Mouse (Mus musculus) hindbrain, embryonic 12.5 days (tissue): ENCODE measurements around the gene Abcb5. TPM values are rescaled to one million over a fixed set of nuclear protein-coding genes. Genes with fewer than 3 reads are reported as not detected.

Source experiments
- ATAC-seq: fragments of 200-750 bp; cut with Nextera tagmentation; 2 replicates; pipeline ENCODE4 v1.8.0; 2017; ENCODE audit warnings: moderate TSS enrichment; ENCODE audit not compliant: low FRiP score
- H3K27ac ChIP-seq: fragments of 300-500 bp; sonication (generic); 2 replicates; pipeline ENCODE4 v1.5.1; 2016; ENCODE audit warnings: mild to moderate bottlenecking
- H3K27me3 ChIP-seq: fragments of 300-500 bp; sonication (generic); 2 replicates; pipeline ENCODE4 v1.6.1; 2016; ENCODE audit warnings: mild to moderate bottlenecking
- H3K36me3 ChIP-seq: fragments of 300-500 bp; sonication (generic); 2 replicates; pipeline ENCODE4 v1.6.1; 2016; ENCODE audit warnings: mild to moderate bottlenecking
- H3K4me1 ChIP-seq: fragments of 300-500 bp; sonication (generic); 2 replicates; pipeline ENCODE4 v1.6.1; 2016
- H3K4me2 ChIP-seq: fragments of 300-500 bp; sonication (generic); replicated peaks from 2 replicates; pipeline ENCODE4 v1.6.1; 2016; ENCODE audit warnings: mild to moderate bottlenecking
- H3K4me3 ChIP-seq: fragments of 300-500 bp; sonication (generic); 2 replicates; pipeline ENCODE4 v1.5.1; 2016; ENCODE audit warnings: mild to moderate bottlenecking
- H3K9ac ChIP-seq: fragments of 300-500 bp; sonication (generic); 2 replicates; pipeline ENCODE4 v1.6.1; 2016; ENCODE audit warnings: mild to moderate bottlenecking, moderate library complexity
- H3K9me3 ChIP-seq: fragments of 300-500 bp; sonication (generic); replicated peaks from 2 replicates; pipeline ENCODE4 v1.6.1; 2016; ENCODE audit warnings: mild to moderate bottlenecking
- WGBS: fragments of 180-500 bp; shearing (Covaris S2); methylation state at CpG from one replicate; pipeline ENCODE4 v1.1.7; 2016; 5-methylcytosine and 5-hydroxymethylcytosine counted together
- polyA plus RNA-seq: library from polyadenylated mRNA; unstranded; fragments of >200 nt; fragmentation: Nextera tagmentation; extraction: Ambion mirVana; gene quantifications from 2 replicates; pipeline ENCODE4 v1.2.1, GENCODE M21; 2016

Gene Abcb5
- polyA plus RNA-seq, 1 experiment from 2014 or later: not detected

DNA sequence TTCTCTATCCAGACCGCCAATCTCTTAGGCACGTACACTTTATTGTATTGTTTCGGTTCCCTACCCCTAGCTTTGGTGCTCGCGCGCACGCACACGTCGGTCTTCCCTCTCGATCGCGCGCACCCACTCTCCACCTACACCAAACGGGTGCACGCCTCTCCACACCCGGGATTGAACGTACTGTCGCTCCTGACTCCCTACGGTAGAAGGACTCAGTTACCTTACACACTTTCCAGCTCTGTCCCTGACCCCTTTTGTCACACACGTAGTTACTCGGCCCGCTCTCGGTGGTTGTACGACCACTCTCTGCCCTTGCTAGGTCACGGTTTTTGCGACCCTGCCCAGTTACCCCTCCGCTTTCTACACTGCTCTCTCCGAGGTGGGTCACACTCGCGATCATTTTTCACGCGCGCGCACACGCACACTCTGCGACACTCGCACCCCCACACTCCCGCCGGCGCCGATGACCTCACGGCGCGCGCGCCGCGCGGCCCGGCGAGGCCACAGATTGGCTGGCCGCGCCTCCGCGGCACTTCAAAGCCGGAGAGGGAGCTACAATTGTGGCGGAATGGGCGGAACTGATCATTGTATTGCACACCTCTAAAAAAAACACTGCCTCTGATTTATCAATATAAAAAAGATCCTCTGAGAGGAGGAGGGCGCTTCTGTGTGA lies 119.4 kb downstream of the Abcb5 start:
- Histone ChIP-seq H3K4me2 (peak overlapping the region; percentile 63), H3K9me3 (no peaks in the 10 kb centered on the region), H3K4me3 (peak overlapping the region; percentile 45), H3K4me1 (peaks cover 27% of the 10 kb centered on the region), H3K27ac (0 out of 2 replicates have a peak overlapping the region, but pooled peaks have one; percentile 35), H3K9ac (peak overlapping the region; percentile 60), H3K27me3 (peaks cover 64% of the 10 kb centered on the region), H3K36me3 (no peaks in the 10 kb centered on the region)
- ATAC-seq: peak; percentile 62
- under 1% methylated on average over 59 of the region's 59 CpGs for WGBS

DNA sequence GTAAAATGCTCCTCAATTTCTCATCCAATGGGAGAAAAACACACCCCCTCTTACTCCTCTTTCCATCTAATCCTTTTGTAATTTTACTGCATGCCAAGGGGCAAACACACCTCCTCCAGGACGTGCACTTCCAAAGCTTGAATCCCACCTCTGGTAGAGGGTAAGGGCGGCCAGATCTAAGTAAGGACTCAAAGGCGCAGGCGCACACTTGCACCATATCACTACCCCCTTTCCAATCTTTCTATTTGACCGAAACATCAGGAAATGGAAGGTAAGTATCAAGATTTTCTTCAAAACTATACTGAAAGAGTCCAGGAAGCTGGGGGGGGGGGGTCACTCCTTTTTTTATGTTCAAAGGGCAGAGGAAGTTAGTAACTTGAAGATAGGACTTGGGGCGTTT lies 120.0 kb downstream of the Abcb5 start, which contains the start of gene Sp8:
Gene Sp8 (plus strand): TSS at position 109 of the 400 bp plus-strand sequence.
- H3K4me1 ChIP-seq: peaks cover 27% of the 10 kb centered on the region
- peak within 1 kb of the TSS; percentile 45 for H3K4me3 ChIP-seq
- H3K9me3 ChIP-seq: no peaks in the 10 kb centered on the region
- no peak for ATAC-seq
- peak within 1 kb of the TSS; percentile 60 for H3K9ac ChIP-seq
- peak within 1 kb of the TSS; percentile 63 for H3K4me2 ChIP-seq
- H3K27me3 ChIP-seq: peaks cover 67% of the 10 kb centered on the region
- 2% methylated on average over 6 of the region's 6 CpGs for WGBS
- H3K36me3 ChIP-seq: no peaks in the 10 kb centered on the region
- 0 out of 2 replicates have a peak within 1 kb of the TSS, but pooled peaks have one; percentile 35 for H3K27ac ChIP-seq

DNA sequence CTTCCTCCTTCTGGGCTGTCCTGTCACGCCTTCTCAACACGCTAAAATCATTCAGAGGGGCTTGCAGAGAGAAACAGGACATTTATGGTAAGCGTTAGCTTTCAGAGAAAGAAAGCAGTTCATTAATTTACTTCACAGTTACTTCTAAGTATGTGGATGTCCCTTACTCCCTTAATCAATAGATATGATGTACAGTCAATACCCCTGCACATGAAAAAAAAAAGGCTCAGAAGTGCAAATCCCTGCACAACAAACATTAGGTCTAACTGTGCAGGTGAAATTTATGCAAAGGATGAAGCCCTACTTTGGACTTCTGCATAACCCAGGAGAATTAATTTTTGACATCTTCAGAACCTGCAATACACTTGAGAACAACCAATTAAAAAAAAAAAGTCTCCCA lies 120.9 kb downstream of the Abcb5 start:
- Histone ChIP-seq H3K27ac (no peak overlapping the region), H3K27me3 (peaks cover 74% of the 10 kb centered on the region), H3K9me3 (no peaks in the 10 kb centered on the region), H3K4me3 (no peak overlapping the region), H3K9ac (no peak overlapping the region), H3K4me2 (no peak overlapping the region), H3K36me3 (no peaks in the 10 kb centered on the region), H3K4me1 (peaks cover 27% of the 10 kb centered on the region)
- no peak for ATAC-seq
- 4% methylated on average over 3 of the region's 3 CpGs for WGBS

DNA sequence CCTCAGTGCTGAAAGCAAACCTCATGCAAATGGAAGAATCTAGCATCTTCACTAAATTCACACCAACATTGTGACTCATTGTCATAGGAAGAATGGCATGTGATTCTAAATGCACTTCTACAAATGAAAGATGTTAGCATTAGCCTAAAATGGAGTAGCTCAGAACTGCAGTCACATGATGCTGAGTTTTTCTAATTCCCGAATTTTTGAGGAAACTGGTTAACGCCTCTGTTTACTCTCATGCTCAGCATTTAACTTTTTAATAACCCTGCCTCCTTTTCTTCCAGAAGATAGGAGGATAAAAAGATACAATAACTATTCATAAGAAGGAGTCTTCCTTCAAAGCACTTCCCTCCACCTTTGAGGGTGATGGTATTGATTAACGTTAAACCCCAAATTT lies 121.4 kb downstream of the Abcb5 start:
- H3K36me3 ChIP-seq: no peaks in the 10 kb centered on the region
- no peak overlapping the region for H3K4me3 ChIP-seq
- 8% methylated on average over 3 of the region's 3 CpGs for WGBS
- peaks cover 27% of the 10 kb centered on the region for H3K4me1 ChIP-seq
- no peaks in the 10 kb centered on the region for H3K9me3 ChIP-seq
- no peak overlapping the region for H3K9ac ChIP-seq
- H3K27me3 ChIP-seq: peaks cover 75% of the 10 kb centered on the region
- ATAC-seq: no peak
- no peak overlapping the region for H3K4me2 ChIP-seq
- no peak overlapping the region for H3K27ac ChIP-seq

DNA sequence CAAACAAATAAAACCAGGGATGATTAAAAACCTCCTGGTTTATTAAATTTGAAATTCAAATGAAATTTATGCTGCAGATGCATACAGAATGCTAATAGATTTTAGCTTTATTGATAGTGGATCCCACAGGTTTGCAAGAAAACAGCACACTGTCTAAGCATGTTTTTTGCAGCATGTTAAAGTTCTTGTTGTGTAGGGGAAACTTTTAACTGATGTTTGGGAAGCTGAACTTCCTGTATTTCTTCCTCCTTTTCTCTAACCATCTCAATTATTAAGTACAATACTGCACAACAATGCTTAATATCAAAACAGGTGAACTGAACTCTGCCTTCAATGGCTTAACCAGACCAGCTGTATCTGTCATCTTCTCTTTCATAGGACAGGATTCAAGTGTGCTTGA lies 122.1 kb downstream of the Abcb5 start:
- no peak for ATAC-seq
- peaks cover 21% of the 10 kb centered on the region for H3K4me1 ChIP-seq
- no peaks in the 10 kb centered on the region for H3K36me3 ChIP-seq
- no peaks in the 10 kb centered on the region for H3K9me3 ChIP-seq
- 0 out of 2 replicates have a peak overlapping the region, but pooled peaks have one; percentile 53 for H3K4me2 ChIP-seq
- H3K4me3 ChIP-seq: no peak overlapping the region
- H3K27me3 ChIP-seq: peaks cover 75% of the 10 kb centered on the region
- no peak overlapping the region for H3K9ac ChIP-seq
- no peak overlapping the region for H3K27ac ChIP-seq

DNA sequence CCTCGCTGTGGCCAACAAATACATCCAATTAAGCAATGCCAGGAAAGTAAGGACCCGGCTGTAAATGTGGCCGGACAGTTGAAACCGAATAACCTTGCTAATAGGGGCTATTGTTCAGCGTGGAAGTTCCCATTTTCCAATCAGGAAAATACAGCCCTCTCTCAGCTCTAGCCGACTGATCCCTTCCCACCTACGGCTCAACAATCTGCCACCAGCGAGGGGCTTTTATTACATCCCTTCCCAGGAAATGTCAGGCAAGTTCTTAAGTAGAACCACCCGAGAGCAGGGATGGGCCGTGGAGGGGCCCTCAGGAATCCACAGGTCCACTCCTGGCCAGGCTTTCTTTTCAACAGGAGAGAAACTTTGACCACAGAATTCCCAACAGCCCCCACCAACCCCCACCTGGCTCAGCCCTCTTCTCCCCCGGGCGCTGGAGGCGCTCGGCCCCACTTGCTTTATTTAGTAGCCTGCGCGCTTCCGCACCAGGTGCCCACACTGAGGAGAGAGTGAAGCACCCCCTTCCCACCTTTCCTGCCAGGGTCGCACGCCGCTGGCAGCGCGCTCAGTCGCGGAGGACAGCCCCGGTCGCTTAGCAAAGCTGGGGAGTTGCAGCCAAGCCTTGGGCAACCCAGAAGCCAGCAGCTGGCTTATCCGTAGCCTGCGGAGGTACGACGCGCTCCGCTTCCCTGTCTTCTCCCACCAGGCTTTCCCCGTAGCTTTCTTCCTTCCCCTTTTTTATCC lies 123.4 kb downstream of the Abcb5 start:
- no peaks in the 10 kb centered on the region for H3K9me3 ChIP-seq
- H3K4me2 ChIP-seq: peak overlapping the region; percentile 53
- H3K4me3 ChIP-seq: peak overlapping the region; percentile 30
- no peak overlapping the region for H3K27ac ChIP-seq
- peak overlapping the region; percentile 44; the same call in 1 of the 2 replicates for H3K9ac ChIP-seq
- WGBS: under 1% methylated on average over 33 of the region's 33 CpGs
- peak; percentile 18; the same call in 1 of the 2 replicates for ATAC-seq
- H3K4me1 ChIP-seq: peaks cover 12% of the 10 kb centered on the region
- no peaks in the 10 kb centered on the region for H3K36me3 ChIP-seq
- H3K27me3 ChIP-seq: peaks cover 74% of the 10 kb centered on the region

DNA sequence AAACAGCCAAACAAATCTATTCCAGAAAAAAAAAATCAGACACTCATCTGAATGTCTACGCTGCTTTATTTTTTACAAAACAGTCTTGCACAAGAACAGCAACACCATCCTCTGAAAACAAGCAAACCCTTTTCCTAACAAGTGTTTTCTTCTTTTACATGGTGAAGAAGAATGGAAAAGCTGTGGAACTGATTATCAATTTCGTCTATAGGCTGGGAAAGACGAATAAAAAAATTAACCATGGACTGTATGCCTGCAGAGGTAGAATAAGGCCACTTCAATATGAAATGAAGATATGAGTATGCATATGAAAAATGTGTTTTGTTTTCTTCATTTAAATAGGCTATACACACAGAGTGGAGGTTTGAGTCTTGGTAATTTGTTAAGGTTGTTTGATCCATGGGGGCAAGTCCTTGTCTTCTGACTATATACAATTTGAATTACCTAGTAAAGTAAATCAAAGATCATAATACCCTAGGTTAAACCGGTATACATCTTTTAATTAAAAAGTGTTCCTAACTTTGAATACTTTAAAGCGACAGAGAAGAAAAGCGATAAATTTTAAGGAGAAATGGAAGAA lies 124.2 kb downstream of the Abcb5 start:
- peaks cover 15% of the 10 kb centered on the region for H3K4me1 ChIP-seq

DNA sequence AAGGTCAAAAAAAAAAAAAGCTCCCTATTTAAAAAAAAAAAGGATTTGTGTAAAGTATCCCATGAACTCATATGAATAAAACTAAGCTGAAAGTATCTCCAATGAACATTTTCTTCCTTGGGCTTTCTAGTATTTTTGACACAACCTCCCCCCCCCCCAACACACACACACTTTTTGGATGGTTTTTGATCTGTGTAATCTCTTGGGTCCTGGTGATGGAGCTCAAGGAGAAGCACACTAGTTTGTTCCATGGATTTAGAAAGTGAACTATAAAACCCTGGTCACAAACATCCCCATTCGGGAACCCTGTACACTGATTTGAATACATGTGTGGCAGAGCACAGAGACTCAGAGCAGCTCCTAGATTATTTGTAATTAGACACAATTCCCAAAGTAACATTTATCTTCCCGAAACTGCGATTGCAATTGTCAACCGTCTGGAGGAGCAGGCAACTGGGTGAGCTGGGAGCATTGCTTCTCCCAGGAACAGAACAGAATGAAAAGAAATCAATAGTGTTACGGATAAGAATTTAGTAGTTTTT lies 124.8 kb downstream of the Abcb5 start:
- ATAC-seq: no peak
- H3K4me3 ChIP-seq: no peak overlapping the region
- no peak overlapping the region for H3K4me2 ChIP-seq
- no peaks in the 10 kb centered on the region for H3K36me3 ChIP-seq
- no peak overlapping the region for H3K9ac ChIP-seq
- no peak overlapping the region for H3K27ac ChIP-seq
- no peaks in the 10 kb centered on the region for H3K9me3 ChIP-seq
- 5% methylated on average over 5 of the region's 5 CpGs for whole genome bisulfite sequencing
- H3K4me1 ChIP-seq: peaks cover 10% of the 10 kb centered on the region
- H3K27me3 ChIP-seq: peaks cover 74% of the 10 kb centered on the region

More for the DNA sequence above, 124.2 kb downstream of the Abcb5 start:
- ATAC-seq: no peak
- WGBS: 9% methylated on average over 6 of the region's 6 CpGs
- Histone ChIP-seq H3K27ac (no peak overlapping the region), H3K36me3 (no peaks in the 10 kb centered on the region), H3K4me2 (no peak overlapping the region), H3K4me3 (no peak overlapping the region), H3K27me3 (peaks cover 74% of the 10 kb centered on the region), H3K9me3 (no peaks in the 10 kb centered on the region), H3K9ac (no peak overlapping the region)

DNA sequence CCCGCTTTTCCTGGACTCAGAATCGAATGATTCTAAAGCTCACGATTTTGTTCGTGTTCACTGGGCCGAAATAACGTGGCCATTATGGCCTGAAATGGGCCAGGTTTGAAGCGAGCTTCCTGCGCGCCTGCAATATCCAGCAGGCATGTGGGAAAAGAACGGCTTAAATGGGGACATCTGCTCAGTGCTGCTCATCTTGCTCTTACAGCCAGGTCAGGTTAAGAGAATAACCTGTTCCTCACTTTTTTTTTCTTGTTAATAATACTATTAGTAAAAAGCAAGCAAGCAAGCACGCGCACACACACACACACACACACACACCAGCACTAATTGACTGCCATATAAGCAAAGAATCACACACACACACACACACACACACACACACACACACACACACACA lies 125.4 kb downstream of the Abcb5 start:
- H3K36me3 ChIP-seq: no peaks in the 10 kb centered on the region
- no peaks in the 10 kb centered on the region for H3K9me3 ChIP-seq
- H3K27me3 ChIP-seq: peaks cover 74% of the 10 kb centered on the region
- 0% methylated on average over 11 of the region's 12 CpGs for WGBS
- H3K4me1 ChIP-seq: peaks cover 9% of the 10 kb centered on the region
- peak overlapping the region; percentile 15 for H3K4me2 ChIP-seq
- no peak overlapping the region for H3K27ac ChIP-seq
- H3K9ac ChIP-seq: no peak overlapping the region
- ATAC-seq: peak; percentile 36; the same call in 1 of the 2 replicates
- no peak overlapping the region for H3K4me3 ChIP-seq

DNA sequence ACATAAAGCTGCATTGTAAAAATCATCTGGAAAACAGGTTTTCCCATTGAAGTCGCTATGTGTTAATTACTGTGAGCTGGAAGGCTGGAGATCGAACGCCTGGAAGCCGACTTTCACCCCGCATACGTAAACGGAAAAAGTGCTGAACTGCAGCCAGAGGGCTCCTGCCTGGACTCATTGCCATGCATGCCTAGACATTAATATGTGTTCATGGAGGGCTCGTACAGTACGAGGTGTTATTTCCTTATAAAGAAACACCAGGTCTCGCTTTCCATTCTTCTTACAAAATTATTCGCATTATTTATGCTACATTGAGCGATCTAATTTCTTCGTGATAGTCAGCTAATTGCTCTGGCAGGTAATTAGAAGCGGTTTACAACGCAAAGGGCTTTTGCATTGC lies 125.9 kb downstream of the Abcb5 start:
- Histone ChIP-seq H3K4me2 (peak overlapping the region; percentile 15), H3K36me3 (no peaks in the 10 kb centered on the region), H3K27ac (no peak overlapping the region), H3K27me3 (peaks cover 71% of the 10 kb centered on the region), H3K9me3 (no peaks in the 10 kb centered on the region), H3K4me1 (peaks cover 9% of the 10 kb centered on the region), H3K4me3 (no peak overlapping the region), H3K9ac (no peak overlapping the region)
- no peak for ATAC-seq
- under 1% methylated on average over 15 of the region's 15 CpGs for WGBS

DNA sequence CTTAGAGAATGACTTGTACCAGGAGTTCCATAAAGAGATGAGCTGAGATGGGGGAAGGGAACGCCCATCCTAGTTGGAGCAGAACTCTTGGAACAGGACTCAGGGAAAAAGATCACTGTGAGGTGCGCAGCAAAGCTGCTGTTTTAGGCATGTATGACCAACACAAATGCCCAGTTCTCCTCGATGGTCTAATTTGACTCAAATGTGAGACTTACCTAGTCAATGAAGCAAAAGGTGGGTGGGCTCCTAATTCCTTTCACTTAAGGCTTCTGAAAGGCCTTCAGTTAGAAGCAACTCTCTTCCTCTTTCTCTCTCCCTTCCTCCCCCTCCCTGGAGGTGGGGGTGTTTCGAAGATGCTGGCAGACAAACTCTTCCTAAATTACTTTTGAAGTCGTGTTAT lies 126.8 kb downstream of the Abcb5 start:
- Histone ChIP-seq H3K9ac (no peak overlapping the region), H3K36me3 (no peaks in the 10 kb centered on the region), H3K4me1 (peaks cover 9% of the 10 kb centered on the region), H3K4me2 (no peak overlapping the region), H3K27ac (no peak overlapping the region), H3K9me3 (no peaks in the 10 kb centered on the region), H3K4me3 (no peak overlapping the region), H3K27me3 (peaks cover 73% of the 10 kb centered on the region)
- ATAC-seq: no peak
- WGBS: 3% methylated on average over 5 of the region's 5 CpGs

DNA sequence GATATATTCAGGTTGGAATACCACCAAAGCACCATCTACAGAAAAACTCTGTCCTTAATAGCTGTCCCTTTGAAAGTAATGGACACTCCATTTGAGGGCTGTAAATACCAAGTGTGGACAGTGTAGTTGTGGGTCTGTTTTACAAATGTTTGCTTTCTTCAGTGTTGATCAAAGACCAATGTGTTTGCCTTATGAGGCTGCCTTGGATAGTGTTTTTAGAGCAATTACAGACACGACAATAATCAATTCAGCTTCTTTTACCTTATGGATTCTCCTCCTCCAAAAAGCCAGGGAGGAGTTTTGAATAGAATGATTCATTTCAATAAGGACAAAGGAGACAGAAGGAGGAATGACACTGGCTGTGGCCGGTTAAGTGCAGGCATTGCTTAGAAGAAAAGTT lies 128.0 kb downstream of the Abcb5 start:
- 0% methylated on average over 2 of the region's 2 CpGs for WGBS
- no peaks in the 10 kb centered on the region for H3K36me3 ChIP-seq

More for the DNA sequence above, 128.0 kb downstream of the Abcb5 start:
- ATAC-seq: no peak
- Histone ChIP-seq H3K4me2 (no peak overlapping the region), H3K27me3 (peaks cover 69% of the 10 kb centered on the region), H3K4me1 (peaks cover 9% of the 10 kb centered on the region), H3K9ac (no peak overlapping the region), H3K4me3 (no peak overlapping the region), H3K27ac (no peak overlapping the region), H3K9me3 (no peaks in the 10 kb centered on the region)
